Mouse (Mus musculus): ENCODE results near the gene Napb.
"Not testable (repeated sequence)": the region's sequence is repeated elsewhere in the genome, so short reads cannot be mapped to it uniquely, and the experiment has no call there.

Gene Napb

DNA sequence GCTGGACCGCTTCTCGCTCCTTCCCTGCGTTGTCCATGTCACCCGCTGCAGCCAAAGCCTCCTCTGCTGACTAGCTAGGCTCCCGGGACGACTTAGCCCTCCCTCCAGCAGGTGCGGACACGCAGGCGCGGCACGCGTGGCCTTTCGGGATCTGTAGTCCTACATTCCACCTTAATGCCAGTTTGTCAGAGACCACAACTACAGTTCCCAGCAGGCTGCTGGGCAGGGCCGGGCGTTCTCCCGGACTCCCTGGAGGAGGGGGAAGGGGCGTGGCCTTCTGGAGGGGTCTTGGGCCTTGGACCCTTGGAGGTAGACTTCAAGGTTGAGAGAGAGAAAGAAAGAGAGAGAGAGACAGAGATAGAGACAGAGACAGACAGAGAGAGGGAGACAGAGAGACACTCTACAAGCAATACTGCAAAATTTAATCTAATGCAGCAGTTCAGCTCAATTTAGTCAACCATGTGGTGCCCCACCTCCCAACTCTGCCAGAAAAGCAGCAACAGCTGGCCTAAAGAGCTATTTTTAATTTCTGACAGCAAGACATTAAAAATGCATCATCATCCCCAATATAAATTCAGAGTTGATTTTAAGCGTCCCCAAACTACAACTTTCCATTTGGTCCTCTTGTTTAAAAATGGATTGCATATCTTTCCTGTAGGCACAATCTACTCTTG is at the start of gene Napb:
Gene Napb (minus strand): TSS at position 141 of the 674 bp plus-strand sequence.
- DNase-seq (ENCODE audit: low spot score), result peak; percentile 86

DNA sequence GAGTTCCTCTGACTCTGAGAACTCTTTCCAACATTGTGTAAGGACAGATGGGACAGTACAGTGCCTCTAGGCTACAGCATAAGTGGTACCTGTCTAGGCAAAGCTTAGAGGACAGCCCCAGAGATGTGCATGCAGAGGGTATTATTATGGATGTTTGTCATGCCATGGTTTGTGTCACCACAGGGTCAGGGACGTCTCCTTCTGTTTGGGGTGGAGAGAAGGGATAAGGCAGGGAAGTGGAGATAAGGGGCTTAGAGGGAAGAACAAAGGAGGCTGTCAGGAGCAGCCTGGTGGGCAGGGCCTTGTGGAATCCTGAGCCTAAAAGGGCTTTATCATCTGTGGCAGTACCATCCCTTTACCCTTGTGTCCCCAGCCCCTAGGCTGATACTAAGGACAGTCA is 49.4 kb upstream of the Napb start, which contains the start of gene 8030411F24Rik:
Gene 8030411F24Rik (plus strand): TSS at position 301 of the 400 bp plus-strand sequence.
- no peak for DNase-seq (ENCODE audit: low spot score)

DNA sequence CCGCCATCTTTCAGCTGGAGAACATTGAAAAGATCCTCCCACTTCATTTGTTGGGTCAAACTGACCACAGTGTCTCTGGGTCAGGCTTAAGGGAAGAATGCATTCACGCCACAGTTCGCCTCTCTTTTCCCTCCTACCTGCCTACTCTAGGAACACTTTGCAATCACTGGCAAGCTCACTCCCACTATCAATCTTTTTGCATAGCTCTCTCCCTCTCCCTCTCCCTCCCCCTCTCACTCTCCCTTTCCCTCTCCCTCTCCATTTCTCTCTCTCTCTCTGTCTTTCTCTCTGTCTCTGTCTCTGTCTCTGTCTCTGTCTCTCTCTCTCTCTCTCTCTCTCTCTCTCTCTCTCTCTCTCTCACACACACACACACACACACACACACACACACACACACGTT is 39.1 kb upstream of the Napb start, which contains the start of gene Cst11:
Gene Cst11 (minus strand): TSS at position 101 of the 400 bp plus-strand sequence.
- not testable (repeated sequence) for DNase-seq (ENCODE audit: low spot score)

DNA sequence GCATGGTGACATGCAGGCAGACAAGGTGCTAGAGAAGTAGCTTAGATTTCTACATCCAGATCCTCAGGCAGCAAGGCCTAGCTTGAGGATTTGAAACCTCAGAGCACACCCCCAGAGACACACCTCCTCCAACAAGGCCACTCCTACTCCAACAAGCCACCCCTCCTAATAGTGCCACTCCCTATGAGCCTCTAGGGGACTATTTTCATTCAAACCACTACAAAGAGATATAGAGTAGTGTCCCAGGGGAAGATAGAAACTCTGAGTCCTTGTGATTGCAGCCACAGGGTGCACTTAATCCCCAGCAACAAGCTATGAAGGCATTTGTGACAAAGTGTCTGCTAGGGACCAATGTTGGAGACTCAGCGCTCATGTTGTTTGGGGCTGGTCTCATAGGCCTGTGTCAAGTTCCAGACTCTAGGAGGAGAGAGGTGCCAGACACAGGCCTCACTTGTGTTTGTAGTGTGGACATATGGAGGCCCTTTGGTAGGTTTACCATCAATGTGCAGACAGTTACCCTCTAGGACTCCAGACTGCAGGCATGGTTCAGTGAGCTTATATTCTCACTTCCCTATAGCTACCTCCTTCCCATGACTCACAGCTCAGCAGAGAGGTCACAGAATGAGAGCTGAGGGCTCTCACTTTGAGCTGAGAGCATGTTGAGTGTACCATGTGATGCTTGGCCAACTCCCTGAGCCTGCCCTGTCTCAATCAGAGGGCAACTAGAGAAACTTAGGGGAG is 31.6 kb upstream of the Napb start:
- no peak for DNase-seq (ENCODE audit: low spot score)

DNA sequence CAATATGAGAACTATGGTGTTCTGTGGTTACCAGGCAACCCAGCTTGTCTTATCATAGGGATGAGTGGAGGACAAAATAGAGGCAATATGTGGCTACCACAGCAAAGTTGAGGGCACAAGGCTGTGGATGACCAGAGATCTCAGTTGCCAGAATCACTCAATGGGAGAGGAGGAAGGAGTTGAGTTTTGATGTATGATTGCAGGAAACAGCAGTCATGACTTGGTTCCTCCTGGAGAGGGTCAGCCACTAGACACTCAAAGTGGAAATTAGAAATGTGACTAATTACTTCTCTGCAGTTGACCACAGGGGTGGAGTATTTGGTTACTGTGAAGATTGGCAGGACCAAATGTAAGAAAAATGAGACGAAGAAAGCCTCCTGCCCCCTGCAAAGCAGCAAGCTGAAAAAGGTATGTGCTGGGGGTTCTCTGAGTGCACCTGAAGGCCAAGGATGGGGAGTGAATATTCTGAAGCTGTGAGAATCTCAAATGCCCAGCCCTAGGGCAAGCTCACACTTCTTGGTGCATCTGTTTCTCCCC is 22.1 kb upstream of the Napb start:
- DNase-seq (ENCODE audit: low spot score), result no peak

DNA sequence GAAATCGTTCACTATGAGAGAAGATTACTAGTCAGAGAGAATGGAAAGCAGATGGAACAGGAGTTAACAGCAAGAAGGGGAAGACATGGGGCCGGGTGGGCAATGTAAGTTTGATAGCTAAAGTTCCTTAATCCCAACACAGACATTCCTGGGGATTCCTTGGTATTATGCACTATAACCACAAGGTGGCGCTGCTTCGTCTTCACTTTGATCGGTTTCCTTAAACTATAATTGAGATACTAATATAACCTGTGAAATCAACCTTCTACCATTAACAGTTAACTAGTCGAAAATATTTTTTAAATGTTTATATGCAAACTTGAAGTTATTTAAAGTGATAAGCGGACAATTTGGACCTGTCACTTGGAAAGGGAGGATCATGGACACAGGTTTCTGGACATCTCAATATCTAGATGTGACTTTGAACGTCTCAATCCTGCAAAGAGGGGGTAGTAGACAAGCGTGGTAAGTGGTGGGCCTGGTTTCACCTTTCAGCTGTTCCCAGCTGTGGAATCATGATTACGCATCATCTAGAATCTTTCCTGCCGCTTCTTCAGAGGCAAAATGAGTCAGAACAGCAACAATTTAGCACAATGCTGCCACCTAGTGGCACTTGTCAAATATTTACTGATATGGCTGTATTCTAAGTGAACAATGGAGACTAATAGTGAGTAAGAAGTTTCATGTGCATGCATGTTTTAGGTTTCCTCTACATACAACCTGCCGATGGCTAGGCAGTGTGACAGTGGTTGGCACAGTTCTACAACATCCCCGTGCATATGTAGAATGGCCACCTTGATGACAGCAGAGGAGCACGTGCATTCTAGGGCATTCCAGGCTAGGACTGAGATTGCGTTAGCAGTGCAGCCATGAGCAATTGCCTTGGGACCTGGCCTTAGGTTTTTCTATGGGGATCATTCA is 19.9 kb upstream of the Napb start:
- peak; percentile 61 for DNase-seq (ENCODE audit: low spot score)

DNA sequence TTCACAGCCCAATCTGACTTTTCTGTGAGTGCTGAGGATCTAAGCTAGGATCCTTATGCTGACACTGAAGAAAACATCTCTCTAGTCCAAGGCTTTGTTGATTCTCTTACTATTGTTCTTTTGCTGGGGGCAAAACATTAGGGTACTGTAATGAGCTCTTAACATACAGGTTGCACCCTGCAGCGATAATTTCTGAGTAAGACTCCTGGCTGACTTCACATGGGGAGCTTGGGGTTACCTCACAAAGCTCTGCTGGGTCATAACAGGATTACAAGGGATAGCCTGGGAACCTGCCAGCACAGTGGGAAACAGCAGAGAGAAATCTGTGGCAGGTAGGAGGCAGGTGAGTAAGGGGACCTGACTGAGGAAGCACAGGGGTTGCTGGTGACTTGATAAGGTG is 17.8 kb upstream of the Napb start, which contains the start of gene Cstl1:
Gene Cstl1 (plus strand): TSS at position 301 of the 400 bp plus-strand sequence.
- DNase-seq (ENCODE audit: low spot score), result no peak

DNA sequence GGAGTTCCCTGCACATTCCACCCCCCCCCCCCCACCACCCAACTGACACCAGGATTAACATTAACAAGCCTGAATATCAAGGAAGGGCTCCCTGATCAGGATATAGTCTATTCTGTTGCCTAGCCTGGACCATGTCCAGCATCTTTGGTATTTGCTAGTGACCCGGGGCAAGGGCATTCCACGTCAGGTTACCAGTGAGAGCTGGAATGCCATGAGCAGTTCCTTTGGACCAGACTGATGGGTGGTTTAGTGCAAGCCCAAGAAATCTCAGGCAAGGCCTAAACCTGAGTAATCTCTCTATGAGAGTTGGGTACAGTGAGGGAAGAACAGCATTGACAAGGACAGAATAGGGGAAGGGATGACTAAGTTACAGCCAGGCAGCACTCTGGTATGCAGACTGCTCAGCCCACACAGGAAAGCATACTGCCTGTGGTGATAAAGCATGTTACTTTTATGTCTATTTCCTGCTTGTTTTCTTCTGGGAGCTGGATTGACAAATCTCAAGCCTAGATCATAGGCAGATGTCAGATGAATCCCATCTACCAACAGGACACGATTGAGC is 11.7 kb upstream of the Napb start:
- DNase-seq (ENCODE audit: low spot score), result no peak

DNA sequence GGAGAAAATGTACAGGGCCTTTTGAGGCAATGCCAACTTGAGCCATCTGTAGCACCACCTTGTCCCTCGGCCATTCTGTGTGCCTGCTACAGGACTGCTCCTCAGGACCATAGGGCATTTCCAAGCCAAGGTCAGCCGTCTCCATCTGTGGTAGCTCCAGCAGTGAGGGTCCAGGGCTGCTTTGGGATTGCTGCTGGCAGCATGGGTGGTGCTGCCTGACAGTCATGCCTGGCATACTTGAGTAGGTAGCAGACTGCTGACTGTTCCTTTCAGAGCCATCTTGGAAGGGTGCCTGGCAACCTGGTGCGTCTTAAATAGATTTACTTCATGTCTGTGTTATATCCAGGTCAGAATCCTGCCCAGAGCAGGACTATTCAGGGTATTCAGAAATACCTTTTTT is 10.7 kb upstream of the Napb start:
- DNase-seq (ENCODE audit: low spot score), result no peak

DNA sequence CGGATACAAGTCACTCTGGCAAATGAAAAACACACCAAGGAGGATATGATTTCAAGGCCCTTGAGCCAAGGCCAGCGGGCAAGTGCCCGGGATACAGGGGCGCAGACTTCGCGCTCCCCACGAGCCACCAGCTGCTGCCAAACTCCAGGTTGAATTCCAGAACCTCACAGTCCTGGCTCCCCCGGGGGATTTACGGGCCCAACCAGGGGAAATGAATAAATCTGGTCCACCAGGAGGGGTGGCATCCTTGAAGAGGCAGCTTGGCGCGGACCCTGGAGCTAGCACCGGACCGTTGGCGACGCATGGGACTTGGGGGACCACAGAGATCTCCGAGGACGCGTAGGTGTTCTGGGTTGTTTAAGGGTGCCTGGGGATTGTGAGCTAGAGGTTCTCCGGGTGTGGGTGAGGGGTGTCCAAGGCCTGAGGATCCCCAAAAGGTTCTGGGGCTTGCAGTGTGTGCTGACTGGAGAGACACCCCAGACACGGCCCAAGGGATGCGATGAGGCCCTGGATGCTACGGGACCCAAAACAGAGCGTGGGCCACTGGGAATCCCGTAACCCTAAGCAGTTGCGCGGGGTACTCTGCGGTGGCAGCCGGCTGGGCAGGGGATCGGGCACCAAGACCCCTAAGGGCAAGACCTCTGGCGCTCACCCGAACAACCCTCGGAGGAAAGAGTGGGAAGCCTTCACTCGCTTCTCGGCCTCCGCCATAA is 497 bp downstream of the Napb start:
- DNase-seq (ENCODE audit: low spot score), result peak; percentile 18

DNA sequence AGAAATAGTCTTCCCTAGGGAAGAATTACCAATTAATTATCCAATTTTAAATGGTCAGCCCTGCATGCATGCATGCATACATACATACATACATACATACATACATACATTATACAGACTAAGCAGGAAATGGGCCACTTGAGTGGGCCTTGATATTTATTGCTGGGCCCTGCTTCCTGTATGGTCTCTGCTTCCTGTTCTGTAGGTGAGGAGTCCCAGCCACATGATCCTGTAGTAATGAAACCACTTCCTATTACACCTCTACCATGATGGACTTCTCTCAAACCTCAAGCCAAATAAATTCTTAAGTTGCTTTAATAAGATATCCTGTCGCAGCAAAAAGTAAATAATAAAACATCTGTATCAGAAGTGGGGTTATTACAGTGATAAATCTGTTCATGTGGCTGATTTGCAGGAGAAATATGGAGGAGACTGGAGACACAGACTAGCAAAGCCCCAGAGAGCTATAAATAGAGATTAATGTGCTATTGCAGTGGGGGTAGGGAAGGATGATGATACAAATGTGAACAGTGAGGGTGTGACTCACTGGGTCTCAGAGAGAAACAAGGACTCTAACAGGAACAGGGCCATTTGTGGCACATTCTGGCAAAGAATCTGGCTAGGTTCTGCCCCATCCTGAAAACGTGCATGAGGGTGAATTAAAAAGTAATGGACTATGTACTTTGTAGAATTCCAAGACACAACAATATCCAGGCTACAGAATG is 12.8 kb downstream of the Napb start:
- no peak for DNase-seq (ENCODE audit: low spot score)

DNA sequence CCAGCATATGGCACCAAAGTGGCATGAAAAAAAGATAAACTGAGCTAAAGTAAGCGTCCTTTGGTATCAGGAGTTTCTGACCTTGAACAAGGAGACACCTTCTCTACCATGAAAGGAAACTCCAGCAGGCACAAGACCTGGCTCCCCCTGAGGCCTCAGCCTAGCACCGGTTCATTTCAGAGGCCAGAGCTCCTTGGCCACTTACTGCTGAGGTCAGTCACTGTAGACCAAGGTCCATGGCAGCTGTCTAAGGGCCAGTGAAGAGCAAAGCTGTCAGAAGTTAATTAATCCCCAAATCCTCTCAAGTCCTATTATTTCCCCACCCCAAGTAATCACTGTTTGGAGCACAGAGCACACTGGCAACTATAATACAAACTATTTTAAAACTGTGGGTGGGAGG is 15.2 kb downstream of the Napb start:
- no peak for DNase-seq (ENCODE audit: low spot score)

DNA sequence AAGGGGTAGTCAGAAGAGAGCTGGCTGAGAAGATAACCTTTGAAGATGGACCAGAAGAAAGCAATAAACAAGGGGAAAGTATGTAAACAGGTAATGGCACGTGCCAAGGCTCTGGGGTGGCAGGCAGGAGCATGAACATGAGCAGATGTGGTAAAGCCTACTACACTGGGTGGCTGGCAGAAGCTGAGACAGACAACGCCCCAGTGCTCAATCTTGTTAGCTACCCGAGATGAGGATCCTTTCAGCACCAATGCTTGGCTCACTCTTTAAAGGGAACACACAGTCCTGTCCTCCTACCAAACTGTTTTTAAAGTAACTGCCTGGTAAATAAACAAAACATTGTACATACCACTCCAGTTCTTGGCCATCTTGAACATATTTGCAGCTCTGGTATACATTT is 19.9 kb downstream of the Napb start:
- no peak for DNase-seq (ENCODE audit: low spot score)

DNA sequence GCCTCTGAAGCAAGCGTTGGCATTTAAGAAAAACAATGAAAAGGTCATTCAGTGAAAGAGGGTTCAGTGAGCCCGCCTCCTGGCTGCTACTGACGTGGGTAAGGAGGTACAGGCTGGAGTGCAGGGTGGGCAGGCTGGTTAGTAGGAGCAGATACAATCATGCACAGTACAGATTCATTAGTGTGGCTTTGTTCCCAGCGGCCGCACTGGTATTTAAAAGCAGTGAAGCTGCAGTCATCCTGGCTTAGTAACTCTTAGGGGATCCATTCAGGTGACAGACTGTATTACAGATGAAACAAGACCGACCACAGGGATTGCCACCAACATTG is 25.1 kb downstream of the Napb start:
- no peak for DNase-seq (ENCODE audit: low spot score)

DNA sequence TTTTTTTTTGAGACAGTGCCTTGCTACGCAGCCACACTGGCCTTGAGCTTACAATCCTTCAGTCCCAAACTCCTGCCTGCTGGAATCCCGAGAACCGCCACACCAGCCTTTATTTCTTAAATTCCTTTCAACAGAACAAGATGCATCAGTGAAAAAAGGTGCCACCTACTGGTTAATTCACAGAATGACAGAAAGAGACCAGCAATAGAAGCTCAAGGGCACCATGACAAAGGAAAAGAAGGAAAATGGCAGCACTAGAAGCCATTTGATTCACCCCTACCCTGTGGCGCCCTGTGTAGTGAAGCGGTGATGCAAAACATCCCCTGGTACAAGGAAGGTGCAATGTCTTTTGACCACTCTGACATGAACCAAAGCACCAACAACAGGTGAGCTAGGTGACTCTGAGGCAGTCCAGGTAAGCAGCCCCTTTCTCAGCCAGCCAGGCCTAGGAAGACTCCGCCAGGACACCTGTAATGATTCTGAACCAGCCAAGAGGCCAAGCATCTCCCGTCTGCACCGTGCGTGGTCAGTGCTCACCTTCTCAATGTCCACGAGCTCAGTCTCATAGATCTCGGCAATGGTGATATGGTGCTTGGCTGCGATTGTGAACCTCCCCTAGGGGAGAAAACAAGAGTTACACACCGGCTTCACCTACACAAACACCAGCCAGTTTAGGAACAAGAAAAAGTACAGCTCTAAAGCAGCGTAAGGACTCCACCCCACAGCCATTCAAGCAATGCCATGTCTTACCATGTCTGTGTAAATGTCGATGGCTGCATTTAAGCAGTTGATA is 25.7 kb downstream of the Napb start:
- no peak for DNase-seq (ENCODE audit: low spot score)

DNA sequence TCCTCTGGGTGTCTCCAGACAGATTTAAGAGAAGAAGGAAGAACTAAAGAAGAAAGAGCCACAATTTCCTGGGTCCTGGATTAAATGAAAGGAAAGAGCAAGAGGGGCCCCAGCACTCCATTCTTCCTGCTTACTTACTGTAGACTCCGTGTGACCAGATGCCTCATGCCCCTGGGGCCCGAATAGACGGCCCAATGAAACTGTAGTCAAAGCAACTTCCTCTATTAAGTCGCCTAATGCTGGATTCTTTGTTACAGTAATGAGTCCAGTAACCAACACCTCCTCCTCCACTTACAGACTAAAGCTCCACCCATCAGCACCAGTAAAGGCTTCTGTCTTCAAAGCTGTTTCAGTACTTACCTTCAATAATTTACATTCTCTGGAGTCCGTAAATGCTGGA is 33.7 kb downstream of the Napb start:
- no peak for DNase-seq (ENCODE audit: low spot score)

DNA sequence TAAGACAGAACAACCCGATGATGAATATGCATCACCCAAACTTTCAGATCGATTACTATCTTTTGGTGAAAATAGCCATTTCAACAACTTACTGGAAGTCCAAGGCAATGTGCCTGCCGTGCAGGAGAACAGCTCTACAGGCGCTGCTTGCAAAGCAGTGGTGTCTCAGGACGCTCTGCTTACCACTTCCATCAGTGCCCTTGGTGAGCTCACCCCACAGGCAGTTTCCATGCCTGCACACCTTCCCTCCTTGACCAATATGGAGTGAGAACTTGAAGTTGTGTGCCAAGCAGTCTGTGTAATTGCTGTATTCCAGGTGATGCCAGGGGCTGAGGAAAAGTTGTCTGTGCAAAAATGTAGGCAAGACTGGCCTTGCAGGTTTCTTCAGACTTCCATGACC is 41.5 kb downstream of the Napb start:
- DNase-seq (ENCODE audit: low spot score), result no peak

DNA sequence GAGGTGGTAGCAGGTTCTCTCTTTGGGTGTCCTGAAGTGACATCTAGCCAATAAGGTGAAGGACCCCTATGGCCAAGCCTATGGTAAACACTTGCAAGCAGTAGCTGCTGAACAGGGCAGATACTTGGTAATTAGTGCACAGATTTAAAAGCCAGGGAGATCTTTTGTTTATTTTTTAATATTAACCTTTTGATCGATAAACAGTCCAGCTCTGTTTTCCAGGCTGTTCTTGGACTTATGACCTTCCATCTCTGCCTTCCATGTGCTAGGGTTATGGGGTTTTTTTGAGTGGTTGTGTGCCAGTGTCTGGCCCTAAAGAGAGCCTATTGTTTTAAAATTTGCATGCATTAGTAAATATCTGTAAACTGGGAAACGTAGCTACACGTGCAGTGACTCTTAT is 42.0 kb downstream of the Napb start:
- no peak for DNase-seq (ENCODE audit: low spot score)

DNA sequence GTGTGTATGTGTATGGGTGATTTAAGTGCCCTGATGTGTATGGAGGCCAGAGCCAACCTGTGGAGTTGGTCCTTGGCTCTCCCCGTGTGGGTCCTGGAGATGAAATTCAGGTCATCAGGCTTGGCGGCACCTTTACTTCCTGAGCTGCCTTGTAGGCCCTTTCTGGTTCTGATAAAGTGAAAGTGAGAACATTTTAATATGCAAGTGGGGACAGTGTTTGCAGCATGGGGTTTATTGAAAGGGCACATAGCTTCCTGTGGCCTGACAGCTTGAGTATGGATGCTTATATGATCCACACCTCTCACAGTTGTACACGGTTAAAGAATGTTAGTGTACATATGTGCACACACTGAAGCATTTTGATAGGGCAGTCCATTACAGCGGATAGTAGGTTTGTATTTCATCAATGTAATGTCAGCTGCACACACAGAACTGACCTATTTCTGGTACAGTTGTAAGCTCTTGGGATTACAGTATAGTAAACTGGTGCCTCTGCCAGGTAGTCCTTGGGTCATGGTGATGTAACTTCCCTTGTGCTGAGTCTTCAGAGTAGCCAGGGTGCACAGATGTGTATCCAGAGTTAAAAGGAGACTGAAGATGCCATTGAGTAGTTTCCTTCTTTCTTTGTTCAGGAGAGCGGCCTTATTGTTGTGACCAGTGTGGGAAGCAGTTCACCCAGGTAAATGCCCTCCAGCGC is 42.7 kb downstream of the Napb start:
- no peak for DNase-seq (ENCODE audit: low spot score)

Data from urinary bladder, postnatal 25 days (tissue).